Mouse (Mus musculus) right cerebral cortex, postnatal 36 days (tissue): ENCODE results near the gene Gngt2.
A peak's percentile ranks its signal among the peaks of the same experiment; 100 is the strongest.

ENCODE experiments used
- DNase-seq, 2 experiments: peaks; one replicate each; pipeline ENCODE4 v3.0.0; 2022; ENCODE audit warnings: low spot score in 2 of 2, mixed read lengths in 1 of 2

The Gngt2 gene

GRCm38 (mm10) chr11:95837059-95837458, at the start of gene Gngt2:
Gene Gngt2 (plus strand): TSS chr11:95837216.
- no peak for DNase-seq

- DNase-seq = no peak
Measured at GRCm38 (mm10) chr11:95789451-95789891, 47.5 kb upstream of the Gngt2 start.

GRCm38 (mm10) chr11:95791787-95792186, 45.2 kb upstream of the Gngt2 start:
- DNase-seq = peak; percentile 58 to 62

- no peak for DNase-seq
Measured at GRCm38 (mm10) chr11:95792950-95793509, 44.0 kb upstream of the Gngt2 start.

- DNase-seq = no peak
Measured at GRCm38 (mm10) chr11:95794201-95794600, 42.8 kb upstream of the Gngt2 start.

GRCm38 (mm10) chr11:95795582-95795981, 41.4 kb upstream of the Gngt2 start:
- no peak for DNase-seq

- DNase-seq = no peak
Measured at GRCm38 (mm10) chr11:95805010-95805409, 32.0 kb upstream of the Gngt2 start.

GRCm38 (mm10) chr11:95805527-95805926, 31.5 kb upstream of the Gngt2 start:
- DNase-seq = no peak

GRCm38 (mm10) chr11:95807884-95808283, 29.1 kb upstream of the Gngt2 start:
- DNase-seq = no peak

GRCm38 (mm10) chr11:95808448-95809011, 28.5 kb upstream of the Gngt2 start:
- DNase-seq = no peak

GRCm38 (mm10) chr11:95809603-95810002, 27.4 kb upstream of the Gngt2 start:
- no peak for DNase-seq

GRCm38 (mm10) chr11:95810828-95811227, 26.2 kb upstream of the Gngt2 start:
- DNase-seq = no peak

GRCm38 (mm10) chr11:95811741-95812140, 25.3 kb upstream of the Gngt2 start:
- DNase-seq = no peak

- no peak for DNase-seq
Measured at GRCm38 (mm10) chr11:95812224-95812623, 24.8 kb upstream of the Gngt2 start.

- no peak for DNase-seq
Measured at GRCm38 (mm10) chr11:95814101-95814500, 22.9 kb upstream of the Gngt2 start.

- DNase-seq = no peak
Measured at GRCm38 (mm10) chr11:95814857-95815256, 22.2 kb upstream of the Gngt2 start.

- no peak for DNase-seq
Measured at GRCm38 (mm10) chr11:95815412-95815811, 21.6 kb upstream of the Gngt2 start.

GRCm38 (mm10) chr11:95819138-95819537, 17.9 kb upstream of the Gngt2 start:
- DNase-seq = no peak

- DNase-seq = no peak
Measured at GRCm38 (mm10) chr11:95821511-95821910, 15.5 kb upstream of the Gngt2 start.

GRCm38 (mm10) chr11:95822437-95822836, 14.6 kb upstream of the Gngt2 start:
- DNase-seq = no peak

- DNase-seq = peak; percentile 77 to 88
Measured at GRCm38 (mm10) chr11:95824071-95824876, 12.7 kb upstream of the Gngt2 start, which contains the start of gene Phospho1. Gene Phospho1 (plus strand): TSS chr11:95824499.

GRCm38 (mm10) chr11:95824877-95825243, 12.2 kb upstream of the Gngt2 start:
- DNase-seq = peak; percentile 37 to 58

- no peak for DNase-seq
Measured at GRCm38 (mm10) chr11:95825625-95826024, 11.4 kb upstream of the Gngt2 start.
